Mouse (Mus musculus) lung, adult 2 months (tissue): ENCODE results near the gene Gm21992.

Experiments used
- CTCF ChIP-seq: fragments of 200-500 bp; IDR thresholded peaks from 2 replicates; pipeline ENCODE4 v1.5.1; 2011; ENCODE audit warnings: mild to moderate bottlenecking, low read length, control low read depth; ENCODE audit not compliant: insufficient read depth
- POLR2A ChIP-seq: fragments of 200-500 bp; IDR thresholded peaks from 2 replicates; pipeline ENCODE4 v1.6.1; 2011; ENCODE audit warnings: low read depth, mild to moderate bottlenecking, control low read depth, low read length, borderline replicate concordance; ENCODE audit errors: extremely low read depth

DNA sequence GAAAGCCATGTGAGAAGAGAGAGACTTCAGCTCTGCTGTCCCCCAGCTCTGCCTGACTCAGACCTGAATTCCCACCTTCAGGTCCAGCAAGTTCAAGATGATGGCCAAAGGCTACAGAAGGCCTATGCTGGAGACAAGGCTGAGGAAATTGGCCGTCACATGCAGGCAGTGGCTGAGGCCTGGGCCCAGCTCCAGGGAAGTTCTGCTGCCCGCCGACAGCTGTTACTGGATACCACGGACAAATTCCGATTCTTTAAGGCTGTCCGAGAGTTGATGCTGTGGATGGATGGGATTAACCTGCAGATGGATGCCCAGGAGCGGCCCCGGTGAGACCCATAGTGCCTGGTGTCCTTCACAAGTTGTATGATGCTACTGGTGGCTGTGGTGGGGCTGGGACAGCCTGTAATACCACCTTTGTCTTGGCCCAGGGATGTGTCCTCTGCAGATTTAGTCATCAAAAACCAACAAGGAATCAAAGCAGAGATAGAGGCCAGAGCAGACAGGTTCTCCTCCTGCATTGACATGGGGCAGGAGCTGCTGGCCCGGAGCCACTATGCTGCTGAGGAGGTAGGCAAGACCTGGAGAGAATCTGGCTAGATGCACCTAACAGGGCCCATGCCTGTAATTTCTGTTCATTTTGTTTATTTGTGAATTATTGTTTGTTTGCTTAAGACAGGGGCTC lies 63.6 kb downstream of the Gm21992 start:
- no peak for TF ChIP-seq CTCF
- TF ChIP-seq POLR2A = no peak
